Mouse (Mus musculus): Measurements from ENCODE around the gene Ciz1. TPM values are rescaled to one million over a fixed set of nuclear protein-coding genes. Genes with fewer than 3 reads are reported as not detected.

The Ciz1 gene
- polyA plus RNA-seq, 1 experiment, result 275 TPM

DNA sequence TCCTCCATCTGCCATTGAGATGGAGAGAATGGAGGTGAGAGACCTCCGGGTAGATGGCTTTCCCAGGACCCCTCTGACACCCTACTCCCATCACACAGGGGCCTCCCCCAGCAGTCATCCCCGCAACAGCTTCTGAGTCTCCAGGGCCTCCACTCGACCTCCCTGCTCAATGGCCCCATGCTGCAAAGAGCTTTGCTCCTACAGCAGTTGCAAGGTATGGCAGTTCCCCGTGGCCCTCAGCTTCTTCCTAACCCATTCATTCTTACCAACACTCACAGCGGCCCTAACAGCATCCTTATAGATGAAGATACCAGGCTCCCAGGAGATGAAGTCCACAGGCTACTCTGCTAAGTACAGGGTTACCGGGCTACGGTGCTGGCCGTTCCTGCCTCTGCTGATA lies 12.0 kb downstream of the Ciz1 start:
- H3K4me1 ChIP-seq (ENCODE audit: control insufficient read depth, insufficient read depth, insufficient read length, low read length), result peaks cover 2% of the 10 kb centered on the region
- 83% methylated on average over 8 of the region's 8 CpGs for WGBS
- peak overlapping the region; percentile 77; the same call in 1 of the 2 replicates for H3K4me3 ChIP-seq (ENCODE audit: low read depth, low read length)
- H3K27ac ChIP-seq (ENCODE audit: insufficient read depth, low read depth, low read length), result no peak overlapping the region
- TF ChIP-seq POLR2A (IDR thresholded peaks at IDR 0.05; ENCODE audit: low read depth, low read length) (no peak), CTCF (IDR thresholded peaks at IDR 0.05; ENCODE audit: extremely low read depth, insufficient read length, insufficient replicate concordance, low read depth, low read length) (no peak)
- peaks cover 17% of the 10 kb centered on the region for H3K36me3 ChIP-seq (ENCODE audit: control insufficient read depth, insufficient read depth, low read length)
- no peaks in the 10 kb centered on the region for H3K27me3 ChIP-seq (ENCODE audit: control insufficient read depth, insufficient read depth, low read length)

DNA sequence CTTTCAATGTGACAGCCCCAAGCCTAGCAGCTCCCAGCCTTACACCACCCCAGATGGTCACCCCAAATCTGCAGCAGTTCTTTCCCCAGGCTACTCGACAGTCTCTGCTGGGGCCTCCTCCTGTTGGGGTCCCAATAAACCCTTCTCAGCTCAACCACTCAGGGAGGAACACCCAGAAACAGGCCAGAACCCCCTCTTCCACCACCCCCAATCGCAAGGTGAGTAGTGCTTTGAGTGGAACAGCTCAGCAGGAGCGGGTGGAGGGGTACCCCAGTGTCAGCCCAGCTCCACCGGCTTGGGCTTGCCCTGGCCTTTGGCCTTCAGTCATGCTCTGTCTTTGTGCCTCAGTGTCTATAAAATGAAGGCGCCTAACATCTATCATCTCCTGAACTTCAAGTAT lies 15.2 kb downstream of the Ciz1 start:
- Histone ChIP-seq H3K4me3 (ENCODE audit: low read depth, low read length) (no peak overlapping the region), H3K27me3 (ENCODE audit: control insufficient read depth, insufficient read depth, low read length) (no peaks in the 10 kb centered on the region), H3K36me3 (ENCODE audit: control insufficient read depth, insufficient read depth, low read length) (peaks cover 42% of the 10 kb centered on the region), H3K27ac (ENCODE audit: insufficient read depth, low read depth, low read length) (no peak overlapping the region), H3K4me1 (ENCODE audit: control insufficient read depth, insufficient read depth, insufficient read length, low read length) (peaks cover 2% of the 10 kb centered on the region)
- TF ChIP-seq POLR2A (IDR thresholded peaks at IDR 0.05; ENCODE audit: low read depth, low read length), result no peak
- TF ChIP-seq CTCF (IDR thresholded peaks at IDR 0.05; ENCODE audit: extremely low read depth, insufficient read length, insufficient replicate concordance, low read depth, low read length), result no peak
- 93% methylated on average over 5 of the region's 5 CpGs for WGBS

DNA sequence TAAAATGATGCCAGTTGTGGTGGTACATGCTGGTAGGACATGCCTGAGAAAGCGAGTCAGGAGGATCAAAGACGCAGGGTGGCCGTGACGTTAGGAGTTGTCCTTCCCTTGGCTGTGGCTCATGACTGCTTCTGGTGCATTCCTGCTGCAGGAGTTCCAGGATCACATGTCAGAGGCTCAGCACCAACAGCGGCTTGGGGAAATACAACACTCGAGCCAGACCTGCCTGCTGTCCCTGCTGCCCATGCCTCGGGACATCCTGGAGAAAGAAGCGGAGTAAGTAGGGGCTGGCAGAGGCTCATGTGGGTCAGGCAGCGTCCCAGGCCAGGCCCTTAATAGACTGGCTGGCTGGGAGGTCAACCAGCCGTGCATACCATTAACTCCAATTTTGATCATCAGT lies 22.1 kb downstream of the Ciz1 start:
- Histone ChIP-seq H3K4me3 (ENCODE audit: low read depth, low read length) (no peak overlapping the region), H3K27ac (ENCODE audit: insufficient read depth, low read depth, low read length) (no peak overlapping the region), H3K27me3 (ENCODE audit: control insufficient read depth, insufficient read depth, low read length) (no peaks in the 10 kb centered on the region), H3K36me3 (ENCODE audit: control insufficient read depth, insufficient read depth, low read length) (peaks cover 80% of the 10 kb centered on the region), H3K4me1 (ENCODE audit: control insufficient read depth, insufficient read depth, insufficient read length, low read length) (no peaks in the 10 kb centered on the region)
- WGBS, result 92% methylated on average over 10 of the region's 10 CpGs
- TF ChIP-seq POLR2A (IDR thresholded peaks at IDR 0.05; ENCODE audit: low read depth, low read length) (no peak), CTCF (IDR thresholded peaks at IDR 0.05; ENCODE audit: extremely low read depth, insufficient read length, insufficient replicate concordance, low read depth, low read length) (no peak)

DNA sequence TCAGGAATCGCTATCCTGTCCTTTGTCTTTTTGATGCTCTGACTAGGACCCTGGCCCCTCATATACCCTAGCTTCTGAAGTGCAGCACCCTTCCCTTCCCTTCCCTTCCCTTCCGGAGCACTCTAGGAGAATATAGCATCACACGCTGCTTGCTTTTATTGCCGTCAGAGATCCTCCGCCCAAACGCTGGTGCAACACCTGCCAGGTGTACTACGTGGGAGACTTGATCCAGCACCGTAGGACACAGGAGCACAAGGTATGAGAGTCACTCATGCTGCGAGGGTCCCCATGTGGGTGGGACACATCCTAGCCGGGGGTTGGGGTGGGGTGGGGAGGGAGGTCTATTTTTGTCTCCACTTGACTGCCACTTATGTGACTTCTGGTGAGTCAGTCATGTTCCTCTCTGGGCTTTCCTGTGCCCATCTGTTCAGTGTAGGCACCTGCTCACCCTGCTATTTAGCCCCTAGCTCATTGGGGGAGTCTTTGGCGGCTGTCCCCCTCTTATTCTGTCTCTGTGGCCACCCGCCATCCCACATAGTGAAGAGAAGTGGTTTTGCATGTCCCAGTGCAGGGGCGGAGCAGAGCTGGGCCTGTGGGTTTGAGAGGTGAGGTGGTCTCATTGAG lies 23.3 kb downstream of the Ciz1 start:
- Histone ChIP-seq H3K4me1 (ENCODE audit: control insufficient read depth, insufficient read depth, insufficient read length, low read length) (no peaks in the 10 kb centered on the region), H3K27ac (ENCODE audit: insufficient read depth, low read depth, low read length) (no peak overlapping the region), H3K27me3 (ENCODE audit: control insufficient read depth, insufficient read depth, low read length) (no peaks in the 10 kb centered on the region), H3K36me3 (ENCODE audit: control insufficient read depth, insufficient read depth, low read length) (peaks cover 70% of the 10 kb centered on the region), H3K4me3 (ENCODE audit: low read depth, low read length) (no peak overlapping the region)
- WGBS, result 79% methylated on average over 13 of the region's 13 CpGs
- TF ChIP-seq CTCF (IDR thresholded peaks at IDR 0.05; ENCODE audit: extremely low read depth, insufficient read length, insufficient replicate concordance, low read depth, low read length) (no peak), POLR2A (IDR thresholded peaks at IDR 0.05; ENCODE audit: low read depth, low read length) (no peak)

DNA sequence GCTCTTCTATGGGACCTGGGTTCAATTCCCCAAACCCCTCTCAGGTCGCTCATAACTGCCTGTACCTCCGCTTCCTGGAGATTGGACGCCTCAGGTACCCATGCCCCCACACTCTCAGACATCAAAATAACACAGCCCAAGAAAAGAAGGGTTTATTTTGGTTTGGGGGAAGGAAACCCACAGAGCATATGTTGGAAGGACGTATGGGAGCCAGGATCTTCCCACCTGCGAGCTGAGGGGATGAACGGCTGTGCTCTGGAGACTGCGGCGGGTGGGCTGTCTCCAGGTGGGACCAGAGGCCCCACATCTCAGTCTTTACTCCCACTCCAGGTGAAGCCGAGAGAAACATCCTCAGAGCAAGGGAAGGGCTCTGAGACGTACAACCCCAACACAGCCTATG lies 24.8 kb downstream of the Ciz1 start:
- no peak for TF ChIP-seq CTCF (IDR thresholded peaks at IDR 0.05; ENCODE audit: extremely low read depth, insufficient read length, insufficient replicate concordance, low read depth, low read length)
- no peak for TF ChIP-seq POLR2A (IDR thresholded peaks at IDR 0.05; ENCODE audit: low read depth, low read length)
- Histone ChIP-seq H3K27me3 (ENCODE audit: control insufficient read depth, insufficient read depth, low read length) (no peaks in the 10 kb centered on the region), H3K27ac (ENCODE audit: insufficient read depth, low read depth, low read length) (no peak overlapping the region), H3K36me3 (ENCODE audit: control insufficient read depth, insufficient read depth, low read length) (peaks cover 57% of the 10 kb centered on the region), H3K4me3 (ENCODE audit: low read depth, low read length) (no peak overlapping the region), H3K4me1 (ENCODE audit: control insufficient read depth, insufficient read depth, insufficient read length, low read length) (peaks cover 4% of the 10 kb centered on the region; the same call in 1 of the 2 replicates)
- WGBS, result 94% methylated on average over 10 of the region's 10 CpGs

DNA sequence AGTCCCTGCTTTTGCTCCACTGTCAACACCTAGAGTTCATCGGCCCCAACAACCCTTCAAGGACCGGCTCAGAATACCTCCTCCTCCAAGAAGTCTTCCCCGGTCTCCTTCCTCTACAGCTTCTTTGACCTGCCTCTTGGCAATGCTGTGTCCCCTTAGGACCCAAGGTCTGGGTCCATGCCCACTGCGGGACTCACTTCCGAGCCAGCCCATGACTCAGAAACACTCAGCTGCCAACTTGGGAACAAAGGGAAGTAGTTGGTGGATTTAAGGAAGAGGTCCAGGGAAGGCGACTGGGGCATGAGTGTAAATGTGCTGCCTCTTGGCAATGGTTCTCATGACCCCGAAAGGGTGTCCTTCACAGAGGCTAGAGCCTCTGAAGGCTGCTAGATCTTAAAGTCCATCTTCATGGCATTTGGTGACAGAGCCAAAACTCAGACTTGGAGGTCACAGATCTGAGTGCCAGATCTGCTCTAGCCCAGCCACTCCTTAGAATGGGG lies 27.9 kb downstream of the Ciz1 start:
- TF ChIP-seq POLR2A (IDR thresholded peaks at IDR 0.05; ENCODE audit: low read depth, low read length), result no peak
- no peak for TF ChIP-seq CTCF (IDR thresholded peaks at IDR 0.05; ENCODE audit: extremely low read depth, insufficient read length, insufficient replicate concordance, low read depth, low read length)
- Histone ChIP-seq H3K4me1 (ENCODE audit: control insufficient read depth, insufficient read depth, insufficient read length, low read length) (peaks cover 4% of the 10 kb centered on the region; the same call in 1 of the 2 replicates), H3K36me3 (ENCODE audit: control insufficient read depth, insufficient read depth, low read length) (peaks cover 37% of the 10 kb centered on the region), H3K4me3 (ENCODE audit: low read depth, low read length) (no peak overlapping the region), H3K27me3 (ENCODE audit: control insufficient read depth, insufficient read depth, low read length) (no peaks in the 10 kb centered on the region), H3K27ac (ENCODE audit: insufficient read depth, low read depth, low read length) (no peak overlapping the region)
- WGBS, result 67% methylated on average over 7 of the region's 7 CpGs

DNA sequence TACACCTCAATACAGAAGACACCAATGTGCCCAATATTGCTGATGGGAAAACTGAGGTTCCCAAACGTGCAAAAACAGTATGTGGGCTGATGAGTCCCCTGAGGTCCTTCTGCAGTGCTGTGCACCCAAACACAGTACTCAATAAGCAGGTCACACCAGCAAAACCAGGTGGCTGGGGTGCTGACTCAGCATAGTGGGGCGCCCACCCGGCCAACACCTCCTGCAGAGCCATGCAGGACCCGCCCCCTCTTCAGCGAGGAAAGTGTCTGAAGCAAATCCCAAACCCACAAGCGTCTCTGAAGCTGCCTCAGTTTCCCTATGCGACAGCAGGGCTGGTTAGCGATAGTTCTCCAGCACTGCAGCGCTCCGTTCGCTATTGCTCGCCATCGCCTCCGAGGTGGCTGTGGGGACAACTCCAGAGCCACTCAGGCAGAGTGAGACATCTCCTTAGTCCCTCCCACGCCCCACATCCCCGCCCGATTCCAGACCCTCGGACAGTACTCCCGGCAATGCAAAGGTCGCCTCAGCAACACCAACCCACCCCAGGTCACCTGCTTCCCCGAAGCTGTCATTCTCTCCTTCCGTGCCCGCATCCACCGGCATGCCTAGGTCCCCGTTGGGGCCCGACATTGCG lies 29.1 kb downstream of the Ciz1 start:
- Histone ChIP-seq H3K27ac (ENCODE audit: insufficient read depth, low read depth, low read length) (no peak overlapping the region), H3K4me3 (ENCODE audit: low read depth, low read length) (peak overlapping the region; percentile 77), H3K27me3 (ENCODE audit: control insufficient read depth, insufficient read depth, low read length) (no peaks in the 10 kb centered on the region), H3K36me3 (ENCODE audit: control insufficient read depth, insufficient read depth, low read length) (peaks cover 25% of the 10 kb centered on the region), H3K4me1 (ENCODE audit: control insufficient read depth, insufficient read depth, insufficient read length, low read length) (peaks cover 4% of the 10 kb centered on the region; the same call in 1 of the 2 replicates)
- TF ChIP-seq CTCF (IDR thresholded peaks at IDR 0.05; ENCODE audit: extremely low read depth, insufficient read length, insufficient replicate concordance, low read depth, low read length) (no peak), POLR2A (IDR thresholded peaks at IDR 0.05; ENCODE audit: low read depth, low read length) (no peak)
- 1% methylated on average over 27 of the region's 27 CpGs for WGBS
